Mouse (Mus musculus) brain, embryonic 14.5 days (tissue): ENCODE data around the gene Slc4a8. TPM values are rescaled to one million over a fixed set of nuclear protein-coding genes. Genes with fewer than 3 reads are reported as not detected.
"Not testable (repeated sequence)": the region's sequence is repeated elsewhere in the genome, so short reads cannot be mapped to it uniquely, and the experiment has no call there.

Experiments used
- DNase-seq: peaks from one replicate; pipeline ENCODE4 v3.0.0-alpha.2; 2011; ENCODE audit warnings: low read depth
- CTCF ChIP-seq: fragments of 200-500 bp; IDR thresholded peaks from 2 replicates; pipeline ENCODE4 v1.5.1; 2012; ENCODE audit warnings: inconsistent platforms, mild to moderate bottlenecking, moderate library complexity, borderline replicate concordance; ENCODE audit not compliant: insufficient read depth, insufficient read length; ENCODE audit errors: extremely low read depth
- POLR2A ChIP-seq: fragments of 200-500 bp; IDR thresholded peaks from 2 replicates; pipeline ENCODE4 v1.6.1; 2012; ENCODE audit warnings: mild to moderate bottlenecking, inconsistent platforms, borderline replicate concordance; ENCODE audit not compliant: poor library complexity, insufficient read depth, insufficient read length, severe bottlenecking; ENCODE audit errors: extremely low read depth
- polyA plus RNA-seq: library from polyadenylated mRNA; depleted of rRNA; stranded (reverse); fragments of >200 nt; gene quantifications from 2 replicates; pipeline ENCODE4 v1.2.3, GENCODE M21; 2012

Slc4a8 gene
- polyA plus RNA-seq, 1 experiment, result 31.3 TPM

DNA sequence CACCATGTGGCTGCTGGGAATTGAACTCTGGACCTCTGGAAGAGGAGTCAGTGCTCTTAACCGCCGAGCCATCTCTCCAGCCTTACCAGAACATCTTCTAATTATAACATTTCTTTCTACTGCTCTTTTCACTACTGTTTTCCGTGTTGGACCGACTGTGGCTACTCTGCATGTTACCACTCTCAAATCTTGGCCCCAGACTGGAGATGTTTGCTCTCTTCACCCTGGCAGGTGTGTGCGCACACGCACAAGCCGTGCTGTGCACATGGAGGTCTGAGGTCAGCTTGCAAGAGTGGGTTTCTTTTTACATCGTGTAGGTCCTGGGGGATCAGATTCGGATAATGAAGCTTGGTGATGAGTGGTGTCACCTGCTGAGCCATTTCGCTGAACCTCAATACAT, 2.3 kb upstream of the Slc4a8 start:
- no peak for TF ChIP-seq CTCF
- TF ChIP-seq POLR2A, result no peak
- no peak for DNase-seq

GRCm38 (mm10) chr15:100761036-100761418, 520 bp upstream of the Slc4a8 start:
- TF ChIP-seq POLR2A, result no peak
- no peak for TF ChIP-seq CTCF
- no peak for DNase-seq

GRCm38 (mm10) chr15:100762649-100763048, 1.1 kb downstream of the Slc4a8 start:
- DNase-seq, result peak; percentile 20
- TF ChIP-seq CTCF (no peak), POLR2A (no peak)

DNA sequence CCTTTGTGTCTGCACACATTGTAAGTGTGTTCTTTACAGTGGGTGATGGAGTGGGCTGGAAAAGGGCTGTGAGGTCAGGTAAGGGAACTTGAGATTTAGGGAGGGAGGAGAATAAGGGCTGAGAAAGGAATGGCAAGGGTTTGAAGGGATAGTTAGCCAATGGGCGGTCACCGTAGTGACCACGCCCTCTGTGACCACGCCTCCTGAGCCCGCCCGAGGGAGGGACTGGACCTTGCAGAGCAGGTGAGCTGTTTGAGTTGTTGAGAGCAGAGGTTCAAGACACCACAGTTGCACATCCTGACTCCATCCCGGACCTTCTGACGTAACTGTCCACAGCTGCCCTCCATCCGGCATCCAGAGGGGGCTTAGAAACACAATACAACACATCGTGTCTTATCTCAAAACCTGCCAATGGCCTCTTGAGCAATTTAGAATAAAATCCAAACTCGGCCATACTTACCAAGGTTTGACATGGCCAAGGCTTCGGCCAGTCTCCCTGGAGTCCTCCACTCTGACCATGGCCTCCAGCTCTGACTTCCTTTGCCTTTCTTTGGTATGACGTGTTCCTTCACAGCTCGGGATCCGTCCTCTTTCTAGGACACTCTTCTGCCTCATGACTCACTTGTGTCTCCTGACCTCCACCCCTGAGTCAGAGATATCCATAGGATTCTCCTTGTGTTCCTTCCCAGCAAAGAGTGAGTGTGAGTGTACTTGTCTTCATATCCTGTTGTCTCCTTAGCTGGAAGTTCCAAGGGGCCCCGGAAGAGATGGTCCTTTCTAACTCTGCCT, 2.8 kb downstream of the Slc4a8 start:
- no peak for DNase-seq
- TF ChIP-seq CTCF, result no peak

- DNase-seq, result no peak
- TF ChIP-seq CTCF (no peak), POLR2A (no peak)
Measured at GRCm38 (mm10) chr15:100766826-100767225, 5.3 kb downstream of the Slc4a8 start.

GRCm38 (mm10) chr15:100767851-100768250, 6.3 kb downstream of the Slc4a8 start:
- no peak for DNase-seq
- no peak for TF ChIP-seq POLR2A
- TF ChIP-seq CTCF, result no peak

- DNase-seq, result not testable (repeated sequence)
Measured at GRCm38 (mm10) chr15:100769023-100769422, 7.5 kb downstream of the Slc4a8 start.

DNA sequence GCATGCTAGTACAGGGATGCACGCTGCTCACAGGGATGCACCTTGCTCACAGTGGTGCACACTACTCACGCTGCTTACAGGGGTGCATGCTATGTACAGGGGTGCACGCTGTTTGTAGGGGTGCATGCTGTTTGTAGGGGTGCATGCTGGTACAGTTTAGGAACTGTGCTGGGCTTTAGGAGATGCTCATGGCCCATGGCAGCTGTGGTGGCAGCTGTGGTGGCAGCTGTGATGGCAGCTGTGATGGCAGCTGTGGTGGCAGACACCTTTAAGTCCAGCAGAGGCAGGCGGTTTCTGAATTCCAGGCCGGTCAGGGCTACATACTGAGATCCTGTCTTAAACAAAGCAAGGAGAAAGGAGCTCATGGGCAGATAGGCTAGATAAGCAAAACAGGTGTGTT, 8.8 kb downstream of the Slc4a8 start:
- TF ChIP-seq POLR2A, result no peak
- TF ChIP-seq CTCF, result no peak
- DNase-seq, result no peak

GRCm38 (mm10) chr15:100772685-100773084, 11.1 kb downstream of the Slc4a8 start:
- no peak for DNase-seq
- TF ChIP-seq POLR2A (no peak), CTCF (no peak)

DNA sequence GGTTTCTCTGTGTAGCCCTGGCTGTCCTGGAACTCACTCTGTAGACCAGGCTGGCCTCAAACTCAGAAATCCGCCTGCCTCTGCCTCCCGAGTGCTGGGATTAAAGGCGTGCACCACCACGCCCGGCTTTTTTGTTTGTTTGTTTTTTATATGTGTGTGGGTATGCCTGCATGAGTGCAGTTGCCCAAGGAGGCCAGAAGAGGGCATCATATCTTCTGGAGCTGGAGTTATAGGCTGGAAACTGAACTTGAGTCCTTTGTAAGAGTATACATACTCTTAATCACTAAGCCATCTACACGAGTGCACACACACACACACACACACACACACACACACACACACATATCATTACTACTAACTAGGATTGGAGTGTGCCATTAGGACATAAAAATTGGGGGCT, 12.3 kb downstream of the Slc4a8 start:
- DNase-seq, result not testable (repeated sequence)

GRCm38 (mm10) chr15:100775189-100776166, 13.9 kb downstream of the Slc4a8 start:
- DNase-seq, result peak; percentile 17
- TF ChIP-seq CTCF (no peak), POLR2A (no peak)

More for the DNA sequence above, 12.3 kb downstream of the Slc4a8 start:
- peak; percentile 15; the same call in 1 of the 2 replicates for TF ChIP-seq CTCF

- TF ChIP-seq POLR2A, result no peak
- no peak for TF ChIP-seq CTCF
Measured at GRCm38 (mm10) chr15:100776424-100776823, 14.9 kb downstream of the Slc4a8 start.

More at GRCm38 (mm10) chr15:100776424-100776823, 14.9 kb downstream of the Slc4a8 start:
- DNase-seq, result no peak
